Mouse (Mus musculus): ENCODE data around the gene Pcnp. TPM values are rescaled to one million over a fixed set of nuclear protein-coding genes. Genes with fewer than 3 reads are reported as not detected.

Pcnp gene
- polyA plus RNA-seq, 1 experiment, result 6.3 TPM

DNA sequence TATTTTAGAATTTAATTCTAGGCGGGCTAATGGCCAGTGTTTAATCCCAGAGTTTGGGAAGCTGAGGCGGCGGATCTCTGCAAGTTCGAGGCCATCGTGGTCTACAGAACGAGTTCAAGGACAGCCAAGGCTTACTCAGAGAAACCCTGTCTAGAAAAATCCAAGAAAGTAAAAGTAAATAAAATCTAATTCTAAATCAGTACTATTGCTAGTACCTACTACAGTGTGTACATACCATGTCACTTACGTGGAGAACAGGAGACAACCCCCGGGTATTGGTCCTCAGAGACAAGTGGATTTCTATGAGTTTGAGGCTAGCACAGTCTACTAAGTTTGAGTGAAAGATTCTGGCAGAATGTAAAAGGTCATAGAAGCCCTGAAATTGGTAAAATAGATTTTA lies 8.6 kb upstream of the Pcnp start:
- Histone ChIP-seq H3K4me3 (replicated peaks) (peak overlapping the region; percentile 78), H3K36me3 (ENCODE audit: control insufficient read depth) (peaks cover 28% of the 10 kb centered on the region), H3K27me3 (ENCODE audit: control insufficient read depth) (no peaks in the 10 kb centered on the region), H3K4me1 (ENCODE audit: control insufficient read depth) (peaks cover 25% of the 10 kb centered on the region), H3K9me3 (ENCODE audit: control insufficient read depth, low read length) (no peaks in the 10 kb centered on the region)
- TF ChIP-seq GATA1 (IDR thresholded peaks at IDR 0.05; ENCODE audit: low read length), result no peak
- TF ChIP-seq TAL1 (IDR thresholded peaks at IDR 0.05; ENCODE audit: low read length), result no peak

DNA sequence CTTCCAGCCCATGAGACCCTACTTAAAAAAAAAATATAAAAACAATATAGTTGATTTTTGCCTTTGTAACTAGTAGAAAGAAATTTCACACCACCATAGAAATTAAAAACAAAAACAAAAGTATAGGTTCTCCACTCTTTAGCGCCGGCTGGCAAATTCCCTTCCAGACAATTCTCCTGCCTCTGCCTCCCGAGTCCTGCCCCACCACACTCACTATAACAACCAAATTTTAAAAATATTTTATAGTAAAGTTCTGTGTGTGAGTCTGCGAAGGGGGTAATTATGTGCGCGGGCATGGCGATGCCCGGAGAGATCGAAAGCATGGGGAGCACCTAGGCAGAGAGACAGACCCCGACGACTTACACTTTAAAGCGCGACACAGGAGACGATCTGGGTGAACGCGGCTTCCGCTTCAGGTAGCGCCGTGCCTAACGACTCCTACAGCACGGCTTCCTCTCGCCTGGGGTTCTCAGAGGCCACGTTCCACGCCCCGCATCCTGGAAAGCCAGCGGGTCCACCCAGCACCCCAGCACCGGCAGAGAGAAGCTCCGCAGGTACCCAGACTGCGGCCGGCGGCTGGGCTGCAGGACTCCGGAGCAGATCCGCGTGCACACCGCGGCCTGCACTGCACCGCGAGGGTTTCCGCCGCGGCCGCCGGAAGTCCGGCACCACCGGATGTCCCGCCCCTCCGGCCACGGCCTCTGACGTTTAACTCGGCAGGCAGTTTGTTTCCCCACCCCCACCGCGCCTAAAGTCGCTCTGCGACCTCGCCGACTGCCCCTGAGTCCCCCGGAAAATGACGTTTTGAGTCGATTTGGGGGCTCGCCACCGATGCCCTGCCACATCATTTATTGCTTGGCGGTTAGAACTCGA lies 7.8 kb upstream of the Pcnp start, which contains the start of gene Trmt10c:
Gene Trmt10c (minus strand): TSS at position 682 of the 873 bp plus-strand sequence.
- no peaks in the 10 kb centered on the region for H3K27me3 ChIP-seq (ENCODE audit: control insufficient read depth)
- H3K4me1 ChIP-seq (ENCODE audit: control insufficient read depth), result peaks cover 27% of the 10 kb centered on the region
- no peaks in the 10 kb centered on the region for H3K9me3 ChIP-seq (ENCODE audit: control insufficient read depth, low read length)
- peak within 1 kb of the TSS; percentile 78 for H3K4me3 ChIP-seq (replicated peaks)
- H3K36me3 ChIP-seq (ENCODE audit: control insufficient read depth), result peaks cover 36% of the 10 kb centered on the region
- TF ChIP-seq GATA1 (IDR thresholded peaks at IDR 0.05; ENCODE audit: low read length), result no peak
- TF ChIP-seq TAL1 (IDR thresholded peaks at IDR 0.05; ENCODE audit: low read length), result no peak

DNA sequence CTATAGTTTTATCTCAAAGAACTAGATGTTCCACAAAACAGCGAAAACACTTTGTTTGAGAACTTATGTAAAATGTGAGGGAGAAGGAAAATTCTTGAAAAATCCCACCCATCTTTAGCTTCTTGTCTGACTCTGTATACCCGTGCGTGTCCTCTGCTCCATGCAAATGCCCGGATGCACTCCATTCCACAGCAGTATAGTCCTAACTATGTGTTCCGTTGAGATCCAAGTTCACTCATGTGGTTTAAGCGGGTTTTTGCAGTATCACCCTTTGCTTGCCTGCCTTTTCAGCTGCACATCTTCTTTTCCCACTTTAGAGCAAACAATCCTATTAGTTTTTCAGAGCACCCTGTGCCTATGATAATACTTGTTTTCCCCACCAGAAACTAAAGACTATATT lies 7.0 kb upstream of the Pcnp start:
- peaks cover 27% of the 10 kb centered on the region for H3K4me1 ChIP-seq (ENCODE audit: control insufficient read depth)

DNA sequence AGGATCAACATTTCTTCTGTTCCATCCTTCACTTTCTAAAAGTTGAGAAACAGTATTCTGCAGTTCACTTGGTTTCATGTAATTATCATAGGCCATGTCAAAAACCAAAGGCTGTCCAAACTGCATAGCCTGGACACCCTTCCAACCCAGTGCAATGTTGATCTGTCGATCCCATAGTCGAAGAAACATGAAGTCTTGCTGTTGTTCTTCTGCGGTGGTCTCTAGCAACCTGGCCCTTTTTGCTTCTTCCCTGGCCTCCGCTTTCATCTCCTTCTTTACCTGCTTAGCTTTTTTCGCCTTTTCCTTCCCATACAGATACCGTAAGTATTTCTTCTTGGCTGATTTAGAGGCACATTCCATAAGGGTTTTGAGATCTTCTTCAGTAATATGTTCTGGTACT lies 5.0 kb upstream of the Pcnp start:
- Histone ChIP-seq H3K4me1 (ENCODE audit: control insufficient read depth) (peaks cover 40% of the 10 kb centered on the region), H3K9me3 (ENCODE audit: control insufficient read depth, low read length) (no peaks in the 10 kb centered on the region), H3K27me3 (ENCODE audit: control insufficient read depth) (no peaks in the 10 kb centered on the region), H3K4me3 (replicated peaks) (no peak overlapping the region), H3K36me3 (ENCODE audit: control insufficient read depth) (peaks cover 48% of the 10 kb centered on the region)
- no peak for TF ChIP-seq TAL1 (IDR thresholded peaks at IDR 0.05; ENCODE audit: low read length)
- no peak for TF ChIP-seq GATA1 (IDR thresholded peaks at IDR 0.05; ENCODE audit: low read length)

More for the DNA sequence above, 7.0 kb upstream of the Pcnp start:
- H3K9me3 ChIP-seq (ENCODE audit: control insufficient read depth, low read length), result no peaks in the 10 kb centered on the region
- H3K27me3 ChIP-seq (ENCODE audit: control insufficient read depth), result no peaks in the 10 kb centered on the region
- H3K4me3 ChIP-seq (replicated peaks), result peak overlapping the region; percentile 78
- H3K36me3 ChIP-seq (ENCODE audit: control insufficient read depth), result peaks cover 43% of the 10 kb centered on the region
- no peak for TF ChIP-seq GATA1 (IDR thresholded peaks at IDR 0.05; ENCODE audit: low read length)
- TF ChIP-seq TAL1 (IDR thresholded peaks at IDR 0.05; ENCODE audit: low read length), result no peak

DNA sequence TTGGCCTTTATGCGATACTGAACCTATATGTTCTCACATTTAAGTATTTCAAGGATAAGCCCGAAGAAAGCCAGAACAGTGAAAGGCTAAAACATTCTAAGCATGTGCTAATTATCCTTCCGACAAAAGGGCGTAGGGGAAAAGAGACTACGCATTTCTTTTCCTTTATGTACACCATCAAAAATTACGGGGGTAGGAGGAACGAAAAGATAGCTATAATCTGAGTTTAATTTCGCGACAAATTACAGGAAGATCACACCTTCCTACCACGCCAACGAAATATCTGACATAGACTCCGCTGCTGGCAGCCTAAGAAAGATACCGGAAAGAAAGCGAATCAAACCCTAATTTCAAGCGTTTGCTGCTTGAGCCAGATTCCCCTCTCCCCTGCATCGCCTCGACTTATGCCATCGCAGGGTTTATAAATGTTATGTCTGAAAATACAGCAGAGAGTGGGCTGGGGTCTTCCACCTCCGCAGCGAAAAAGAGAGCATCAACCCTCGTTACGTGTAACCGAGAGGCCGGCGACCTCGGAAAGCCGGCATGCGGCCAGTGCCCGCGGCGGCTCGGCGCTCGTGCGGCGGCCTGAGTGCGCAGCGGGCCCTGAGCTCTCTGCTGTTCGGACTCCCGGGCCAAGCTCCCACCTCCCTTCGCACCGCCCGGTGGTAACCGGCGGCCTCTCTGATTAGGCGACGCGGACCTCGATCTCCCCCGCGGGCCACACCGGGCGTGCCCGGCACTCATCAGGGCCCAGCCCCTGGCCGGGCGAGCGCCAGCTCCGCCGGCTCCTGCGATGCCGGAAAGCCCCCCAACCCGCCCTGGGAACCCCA lies 602 bp downstream of the Pcnp start:
- H3K27me3 ChIP-seq (ENCODE audit: control insufficient read depth), result no peaks in the 10 kb centered on the region
- H3K4me3 ChIP-seq (replicated peaks), result peak overlapping the region; percentile 80
- TF ChIP-seq TAL1 (IDR thresholded peaks at IDR 0.05; ENCODE audit: low read length) (no peak), GATA1 (IDR thresholded peaks at IDR 0.05; ENCODE audit: low read length) (no peak)
- H3K4me1 ChIP-seq (ENCODE audit: control insufficient read depth), result peaks cover 30% of the 10 kb centered on the region
- peaks cover 62% of the 10 kb centered on the region for H3K36me3 ChIP-seq (ENCODE audit: control insufficient read depth)
- H3K9me3 ChIP-seq (ENCODE audit: control insufficient read depth, low read length), result no peaks in the 10 kb centered on the region

DNA sequence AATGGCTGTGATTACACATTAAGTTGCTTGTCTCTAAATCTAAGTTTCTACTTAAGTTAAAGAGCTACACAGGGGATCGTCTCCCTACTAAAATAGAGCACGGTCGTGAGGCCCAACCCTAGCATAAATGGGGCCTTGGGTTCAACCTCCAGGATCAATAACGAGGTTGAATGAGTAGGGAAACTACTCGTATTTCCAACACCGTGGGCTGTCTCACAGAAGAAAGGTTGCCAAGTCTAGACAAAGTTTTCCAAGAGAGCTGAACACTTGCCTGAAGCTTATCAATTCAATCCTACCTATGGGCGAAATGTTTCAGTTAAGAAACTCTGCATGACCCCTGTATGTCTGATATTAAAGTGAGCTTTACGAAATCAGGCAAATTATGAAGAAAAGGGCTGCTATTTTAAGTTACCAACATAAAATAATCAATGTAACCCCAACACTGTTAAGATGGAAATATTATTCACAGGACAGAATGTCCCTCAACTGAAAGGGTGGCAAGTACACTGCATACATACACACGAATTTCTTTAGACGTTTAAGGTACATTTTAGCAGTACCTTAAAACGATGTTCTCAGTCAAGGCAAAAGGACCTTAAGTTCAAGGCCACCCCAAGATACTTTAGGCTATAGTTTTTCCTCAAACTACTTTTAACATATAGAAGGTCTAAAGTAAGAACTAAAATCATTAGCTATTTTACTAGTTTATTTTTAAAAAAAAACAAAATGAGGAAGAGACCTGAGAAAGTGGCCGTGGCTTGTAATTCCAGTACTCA lies 1.5 kb downstream of the Pcnp start:
- no peaks in the 10 kb centered on the region for H3K27me3 ChIP-seq (ENCODE audit: control insufficient read depth)
- no peaks in the 10 kb centered on the region for H3K9me3 ChIP-seq (ENCODE audit: control insufficient read depth, low read length)
- H3K36me3 ChIP-seq (ENCODE audit: control insufficient read depth), result peaks cover 58% of the 10 kb centered on the region
- TF ChIP-seq GATA1 (IDR thresholded peaks at IDR 0.05; ENCODE audit: low read length) (no peak), TAL1 (IDR thresholded peaks at IDR 0.05; ENCODE audit: low read length) (no peak)
- H3K4me1 ChIP-seq (ENCODE audit: control insufficient read depth), result peaks cover 30% of the 10 kb centered on the region
- H3K4me3 ChIP-seq (replicated peaks), result peak overlapping the region; percentile 80

DNA sequence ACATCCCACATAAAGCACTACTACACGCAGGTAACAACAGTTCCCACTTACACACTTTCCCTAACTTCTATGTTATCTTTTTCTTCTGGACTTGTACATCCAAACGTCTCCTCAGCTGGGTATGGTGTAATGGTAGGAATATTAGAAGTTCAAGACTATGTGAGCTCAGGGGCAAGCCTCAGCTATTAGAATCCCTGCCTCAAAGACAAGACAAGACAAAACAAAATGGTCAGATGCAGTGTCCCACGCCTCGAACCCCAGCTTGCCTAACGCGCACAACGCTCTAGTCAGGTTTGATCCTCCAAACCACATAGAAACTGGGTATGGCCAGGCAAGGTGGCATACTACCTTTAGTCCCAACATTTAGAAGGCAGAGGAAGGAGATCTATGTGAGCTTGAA lies 9.9 kb downstream of the Pcnp start:
- Histone ChIP-seq H3K9me3 (ENCODE audit: control insufficient read depth, low read length) (peaks cover 6% of the 10 kb centered on the region), H3K36me3 (ENCODE audit: control insufficient read depth) (peaks cover 77% of the 10 kb centered on the region), H3K4me3 (replicated peaks) (no peak overlapping the region), H3K4me1 (ENCODE audit: control insufficient read depth) (no peaks in the 10 kb centered on the region), H3K27me3 (ENCODE audit: control insufficient read depth) (no peaks in the 10 kb centered on the region)
- TF ChIP-seq GATA1 (IDR thresholded peaks at IDR 0.05; ENCODE audit: low read length) (no peak), TAL1 (IDR thresholded peaks at IDR 0.05; ENCODE audit: low read length) (no peak)

DNA sequence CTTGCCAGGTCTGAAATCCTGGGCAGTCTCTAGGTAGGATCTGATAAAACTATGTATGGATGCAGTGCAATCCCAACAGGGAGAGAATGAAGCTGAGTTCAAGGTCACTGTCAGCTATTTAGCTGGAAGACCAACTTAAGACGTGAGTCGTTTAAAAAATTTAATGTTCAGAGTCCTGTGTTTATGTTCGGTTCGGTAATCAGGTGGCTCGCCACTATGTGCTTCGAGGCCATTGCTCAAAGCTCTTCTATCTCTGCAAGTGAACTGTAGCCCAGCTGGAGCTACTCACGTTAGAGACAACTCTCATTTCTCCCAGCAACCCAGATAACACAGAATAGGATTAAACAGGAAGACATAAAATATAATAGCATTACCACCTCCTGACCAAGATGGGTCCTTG lies 15.5 kb downstream of the Pcnp start:
- H3K4me1 ChIP-seq (ENCODE audit: control insufficient read depth), result no peaks in the 10 kb centered on the region
- no peaks in the 10 kb centered on the region for H3K27me3 ChIP-seq (ENCODE audit: control insufficient read depth)
- no peak overlapping the region for H3K4me3 ChIP-seq (replicated peaks)
- no peak for TF ChIP-seq TAL1 (IDR thresholded peaks at IDR 0.05; ENCODE audit: low read length)
- no peak for TF ChIP-seq GATA1 (IDR thresholded peaks at IDR 0.05; ENCODE audit: low read length)
- peaks cover 81% of the 10 kb centered on the region for H3K36me3 ChIP-seq (ENCODE audit: control insufficient read depth)
- peaks cover 9% of the 10 kb centered on the region for H3K9me3 ChIP-seq (ENCODE audit: control insufficient read depth, low read length)
